Mouse (Mus musculus) forebrain, embryonic 14.5 days (tissue): Measurements from ENCODE around the gene Lingo1. TPM values are rescaled to one million over a fixed set of nuclear protein-coding genes. Genes with fewer than 3 reads are reported as not detected.

ENCODE experiments used
- ATAC-seq: fragments of 200-750 bp; cut with Nextera tagmentation; 2 replicates; pipeline ENCODE4 v1.8.0; 2017; ENCODE audit warnings: mild to moderate bottlenecking, moderate library complexity
- DNase-seq: peaks from one replicate; pipeline ENCODE4 v3.0.0-alpha.2; 2015; ENCODE audit warnings: low spot score
- H3K27ac ChIP-seq: fragments of 300-500 bp; sonication (generic); 2 replicates; pipeline ENCODE4 v1.5.1; 2014; ENCODE audit warnings: low read depth, mild to moderate bottlenecking, control low read depth, low read length, moderate library complexity
- H3K27me3 ChIP-seq: fragments of 300-500 bp; sonication (generic); replicated peaks from 2 replicates; pipeline ENCODE4 v1.6.1; 2014; ENCODE audit warnings: low read length, control low read depth, mixed read lengths; ENCODE audit not compliant: control insufficient read depth, insufficient read depth
- H3K36me3 ChIP-seq: fragments of 300-500 bp; sonication (generic); 2 replicates; pipeline ENCODE4 v1.6.1; 2014; ENCODE audit warnings: low read length, control low read depth; ENCODE audit not compliant: control insufficient read depth, insufficient read depth
- H3K4me1 ChIP-seq: fragments of 300-500 bp; sonication (generic); 2 replicates; pipeline ENCODE4 v1.6.1; 2014; ENCODE audit warnings: antibody characterized with exemption, low read length, control low read depth; ENCODE audit not compliant: control insufficient read depth, insufficient read depth
- H3K4me2 ChIP-seq: fragments of 300-500 bp; sonication (generic); 2 replicates; pipeline ENCODE4 v1.6.1; 2014; ENCODE audit warnings: mild to moderate bottlenecking, control low read depth, low read length
- H3K4me3 ChIP-seq: fragments of 300-500 bp; sonication (generic); 2 replicates; pipeline ENCODE4 v1.5.1; 2014; ENCODE audit warnings: low read depth, low read length, control low read depth
- H3K9ac ChIP-seq: fragments of 300-500 bp; sonication (generic); 2 replicates; pipeline ENCODE4 v1.6.1; 2014; ENCODE audit warnings: mild to moderate bottlenecking, low read length, control low read depth, moderate library complexity
- H3K9me3 ChIP-seq: fragments of 300-500 bp; sonication (generic); replicated peaks from 2 replicates; pipeline ENCODE4 v1.6.1; 2016; ENCODE audit warnings: low read length, control low read depth, mixed read lengths; ENCODE audit not compliant: control insufficient read depth
- WGBS: fragments of 180-500 bp; shearing (Covaris S2); extraction: QIAGEN DNeasy Blood & Tissue Kit; methylation state at CpG from one replicate; pipeline ENCODE4 v1.1.7; 2014; 5-methylcytosine and 5-hydroxymethylcytosine counted together
- polyA plus RNA-seq: library from polyadenylated mRNA; unstranded; fragments of >200 nt; fragmentation: Nextera tagmentation; extraction: Ambion mirVana; gene quantifications from 2 replicates; pipeline ENCODE4 v1.2.1, GENCODE M21; 2014

The Lingo1 gene
- polyA plus RNA-seq, 1 experiment from 2014 or later, result 19.0 TPM

DNA sequence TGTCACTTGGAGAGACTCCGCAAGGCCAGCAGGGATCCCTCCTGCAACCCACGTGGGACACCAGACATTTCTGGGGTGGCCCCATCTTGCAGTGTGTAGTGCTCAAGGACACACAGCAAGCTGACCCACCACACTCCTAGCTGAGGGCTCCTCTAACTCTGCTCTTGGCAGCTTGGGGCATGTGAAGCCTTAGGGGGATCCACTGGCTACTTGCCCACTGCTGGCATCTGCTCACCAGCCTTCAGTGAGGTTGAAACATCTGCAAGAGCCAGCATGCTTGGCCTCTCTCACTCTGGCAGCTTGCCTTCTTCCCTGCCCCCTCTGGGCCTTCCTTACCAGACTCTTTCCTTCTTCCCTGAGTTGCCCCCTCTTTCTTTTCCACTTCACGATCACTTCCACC is 94.9 kb downstream of the Lingo1 start:
- H3K36me3 ChIP-seq, result no peaks in the 10 kb centered on the region
- H3K9ac ChIP-seq, result no peak overlapping the region
- H3K27me3 ChIP-seq, result no peaks in the 10 kb centered on the region
- no peaks in the 10 kb centered on the region for H3K9me3 ChIP-seq
- WGBS, result 32% methylated on average over 3 of the region's 3 CpGs
- ATAC-seq (peak; percentile 51), DNase-seq (peak; percentile 74)
- no peak overlapping the region for H3K4me3 ChIP-seq
- H3K4me1 ChIP-seq, result peaks cover 14% of the 10 kb centered on the region
- no peak overlapping the region for H3K27ac ChIP-seq
- no peak overlapping the region for H3K4me2 ChIP-seq

DNA sequence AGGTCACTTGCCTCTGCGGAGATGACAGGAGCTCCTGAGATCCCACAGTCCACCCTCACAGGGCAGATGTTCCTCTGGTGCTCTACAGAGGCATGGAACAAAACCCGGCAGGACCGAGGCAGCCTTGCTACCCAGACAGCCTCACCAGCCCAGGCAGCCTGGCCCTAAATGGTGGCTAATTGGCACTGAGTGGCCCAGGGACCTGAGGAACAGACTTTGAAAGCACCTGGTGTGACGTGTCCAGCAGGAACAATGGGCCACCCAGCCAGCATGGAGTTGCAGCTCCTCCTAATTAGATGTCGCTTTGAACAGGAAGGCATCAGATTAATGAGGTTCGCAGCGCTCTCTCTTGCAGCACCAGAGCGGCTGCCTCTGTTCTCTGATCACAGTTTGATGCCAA is 95.4 kb downstream of the Lingo1 start:
- no peak overlapping the region for H3K4me3 ChIP-seq
- H3K27ac ChIP-seq, result no peak overlapping the region
- peak; percentile 54 for ATAC-seq
- 17% methylated on average over 8 of the region's 8 CpGs for WGBS
- H3K4me1 ChIP-seq, result peaks cover 14% of the 10 kb centered on the region
- no peaks in the 10 kb centered on the region for H3K9me3 ChIP-seq
- H3K36me3 ChIP-seq, result no peaks in the 10 kb centered on the region
- H3K4me2 ChIP-seq, result no peak overlapping the region
- peak; percentile 61 for DNase-seq
- H3K27me3 ChIP-seq, result no peaks in the 10 kb centered on the region
- H3K9ac ChIP-seq, result no peak overlapping the region

DNA sequence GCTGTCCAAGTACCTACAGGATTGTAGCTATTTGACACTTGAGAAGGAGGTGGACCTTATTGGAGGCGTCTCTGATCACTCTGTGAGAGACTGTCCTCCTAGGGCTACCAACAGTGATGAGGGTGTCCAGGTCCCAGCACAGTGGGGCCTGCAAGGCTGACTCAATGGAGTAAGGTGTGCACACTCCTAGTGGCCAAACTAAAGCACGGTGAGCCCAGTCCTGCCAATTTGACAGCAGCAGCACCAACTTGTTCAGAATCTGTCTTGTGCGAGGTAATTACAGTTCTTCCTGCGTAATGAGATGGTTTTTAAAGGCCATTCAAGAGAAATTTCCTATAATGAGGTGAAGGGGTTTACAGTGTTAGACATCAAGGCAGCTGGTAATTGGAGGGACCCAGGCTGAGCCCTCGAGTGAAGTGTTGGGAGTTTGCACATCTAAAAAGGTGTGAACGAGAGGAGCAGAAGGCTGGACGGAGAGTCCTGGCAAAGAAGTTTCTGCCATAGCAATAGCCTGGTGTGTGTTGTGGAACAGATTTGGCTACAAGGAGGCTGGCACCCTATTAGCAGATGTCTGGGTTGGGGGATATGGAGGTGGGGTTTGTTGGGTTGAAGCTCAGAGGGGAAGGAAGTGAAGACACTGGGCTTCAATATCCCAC is 97.4 kb downstream of the Lingo1 start:
- Histone ChIP-seq H3K9me3 (no peaks in the 10 kb centered on the region), H3K4me3 (no peak overlapping the region), H3K27ac (no peak overlapping the region), H3K4me2 (no peak overlapping the region), H3K4me1 (peaks cover 14% of the 10 kb centered on the region), H3K9ac (no peak overlapping the region), H3K36me3 (no peaks in the 10 kb centered on the region), H3K27me3 (no peaks in the 10 kb centered on the region)
- peak; percentile 82 for DNase-seq
- 39% methylated on average over 7 of the region's 7 CpGs for WGBS
- ATAC-seq, result peak; percentile 79

DNA sequence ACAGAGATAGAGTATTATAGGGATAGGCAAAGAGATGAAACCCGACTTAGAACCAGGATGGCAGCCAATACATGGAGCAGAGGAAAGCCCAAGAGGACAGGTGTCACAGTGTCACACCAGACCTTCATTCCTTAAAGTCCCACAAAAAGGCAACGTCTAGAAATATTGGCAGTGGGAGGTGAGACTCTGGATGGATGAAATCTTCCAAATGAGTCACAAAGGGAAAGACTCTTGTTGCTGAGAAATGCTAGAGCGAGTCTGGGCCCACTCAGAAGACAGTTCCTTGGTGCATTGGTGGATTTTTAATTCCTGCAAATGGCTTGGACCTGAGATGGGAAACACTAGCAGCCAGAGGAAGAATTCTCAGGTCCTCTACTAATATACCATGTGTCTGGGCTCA is 102.2 kb downstream of the Lingo1 start:
- H3K27me3 ChIP-seq, result no peaks in the 10 kb centered on the region
- WGBS, result 81% methylated on average over 3 of the region's 3 CpGs

DNA sequence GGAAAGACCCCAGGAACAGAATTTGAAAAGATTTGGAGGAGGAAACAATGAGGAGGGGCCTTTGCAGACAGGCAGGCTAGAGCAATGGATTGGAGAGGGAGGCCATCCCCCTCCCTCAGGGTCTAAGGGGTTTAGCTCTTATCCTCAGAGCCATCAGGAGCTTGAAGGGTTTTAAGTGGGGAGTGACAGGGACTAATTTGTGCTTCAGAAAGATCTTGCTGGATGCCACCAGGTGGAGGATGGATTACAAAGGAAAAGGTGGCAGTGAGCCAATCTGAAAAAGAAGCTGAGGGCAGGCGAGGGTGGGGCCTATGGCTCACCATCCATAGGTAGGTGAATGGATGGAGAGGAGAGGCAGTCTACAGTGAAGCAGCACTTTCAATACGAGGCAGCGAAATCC is 105.0 kb downstream of the Lingo1 start:
- 58% methylated on average over 3 of the region's 3 CpGs for WGBS
- Histone ChIP-seq H3K9ac (no peak overlapping the region), H3K4me2 (no peak overlapping the region), H3K9me3 (no peaks in the 10 kb centered on the region), H3K36me3 (no peaks in the 10 kb centered on the region), H3K27me3 (no peaks in the 10 kb centered on the region), H3K4me1 (peaks cover 18% of the 10 kb centered on the region), H3K27ac (no peak overlapping the region), H3K4me3 (no peak overlapping the region)
- no peak for ATAC-seq
- DNase-seq, result no peak

More for the DNA sequence above, 102.2 kb downstream of the Lingo1 start:
- no peaks in the 10 kb centered on the region for H3K36me3 ChIP-seq
- H3K9me3 ChIP-seq, result no peaks in the 10 kb centered on the region
- peaks cover 7% of the 10 kb centered on the region for H3K4me1 ChIP-seq
- ATAC-seq (no peak), DNase-seq (no peak)
- H3K9ac ChIP-seq, result no peak overlapping the region
- H3K4me3 ChIP-seq, result no peak overlapping the region
- no peak overlapping the region for H3K27ac ChIP-seq
- H3K4me2 ChIP-seq, result no peak overlapping the region

DNA sequence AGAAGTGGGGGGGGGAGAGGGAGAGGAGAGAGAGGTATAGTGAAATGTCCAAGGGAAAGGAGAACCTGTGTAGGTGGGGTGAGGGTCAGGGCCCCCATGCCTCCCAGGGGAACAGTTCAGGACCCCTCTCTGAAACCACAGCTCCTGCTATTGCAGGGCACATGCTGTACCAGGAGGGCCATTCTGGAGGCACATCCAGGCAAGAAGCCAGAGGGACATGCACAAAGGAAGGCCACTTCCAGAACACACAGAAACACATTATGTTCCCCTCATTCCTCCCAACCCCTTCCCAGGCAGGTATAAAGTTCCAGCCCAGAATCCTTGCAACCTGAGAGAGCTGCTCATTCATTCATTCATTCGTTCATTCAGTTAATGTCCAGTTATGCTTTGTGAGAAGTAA is 105.6 kb downstream of the Lingo1 start:
- Histone ChIP-seq H3K27me3 (no peaks in the 10 kb centered on the region), H3K4me3 (no peak overlapping the region), H3K4me2 (no peak overlapping the region), H3K27ac (no peak overlapping the region), H3K36me3 (no peaks in the 10 kb centered on the region), H3K9ac (no peak overlapping the region), H3K4me1 (peaks cover 18% of the 10 kb centered on the region), H3K9me3 (no peaks in the 10 kb centered on the region)
- WGBS, result 68% methylated on average over 1 of the region's 1 CpGs
- ATAC-seq (no peak), DNase-seq (no peak)

DNA sequence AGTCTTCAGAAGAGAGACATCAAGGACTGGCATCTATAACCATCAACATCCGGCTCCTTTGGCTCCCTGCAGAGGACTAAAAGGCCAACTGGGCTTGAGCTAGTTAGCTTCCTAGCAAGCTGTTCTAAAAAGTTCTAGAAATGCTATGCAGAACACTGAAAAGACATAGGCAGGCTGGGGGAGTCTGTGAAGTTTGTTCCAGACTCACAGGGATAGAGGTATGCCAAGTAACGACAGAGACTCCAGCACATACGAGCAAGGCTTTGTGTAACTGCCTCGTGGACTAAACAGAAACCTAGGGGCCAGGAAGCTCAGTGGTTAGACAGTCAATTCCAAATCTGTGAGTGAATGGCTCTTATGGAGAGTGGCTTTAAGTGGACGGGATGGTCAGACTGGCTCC is 108.8 kb downstream of the Lingo1 start:
- DNase-seq, result no peak
- Histone ChIP-seq H3K4me1 (peaks cover 25% of the 10 kb centered on the region), H3K27ac (no peak overlapping the region), H3K4me2 (no peak overlapping the region), H3K9ac (no peak overlapping the region), H3K4me3 (no peak overlapping the region), H3K36me3 (no peaks in the 10 kb centered on the region), H3K27me3 (0 out of 2 replicates have a peak, but pooled peaks cover 5% of the 10 kb centered on the region), H3K9me3 (no peaks in the 10 kb centered on the region)
- ATAC-seq, result no peak
- 77% methylated on average over 5 of the region's 5 CpGs for WGBS

DNA sequence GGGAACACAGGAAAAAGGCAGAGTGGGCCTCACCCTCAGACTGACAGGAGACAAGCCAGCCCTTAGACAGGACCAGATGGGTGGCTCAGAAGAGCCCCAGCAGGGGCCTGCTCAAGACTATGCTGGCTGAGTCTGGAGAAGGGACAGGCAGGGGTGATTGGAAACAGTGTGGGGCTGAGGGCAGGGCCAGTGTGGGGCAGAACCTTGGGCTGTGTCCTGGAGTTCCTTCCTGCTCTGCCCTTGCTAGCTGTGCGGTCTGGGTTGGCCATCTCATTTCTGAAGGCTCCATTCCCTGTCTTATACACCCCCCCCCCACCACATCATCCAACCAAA is 109.2 kb downstream of the Lingo1 start:
- Histone ChIP-seq H3K4me1 (peaks cover 25% of the 10 kb centered on the region), H3K27ac (no peak overlapping the region), H3K27me3 (0 out of 2 replicates have a peak, but pooled peaks cover 5% of the 10 kb centered on the region), H3K9ac (0 out of 2 replicates have a peak overlapping the region, but pooled peaks have one; percentile 25), H3K36me3 (no peaks in the 10 kb centered on the region), H3K4me2 (no peak overlapping the region), H3K9me3 (no peaks in the 10 kb centered on the region), H3K4me3 (no peak overlapping the region)
- WGBS, result 80% methylated on average over 1 of the region's 1 CpGs
- ATAC-seq (0 out of 2 replicates have a peak, but pooled peaks have one; percentile 30), DNase-seq (no peak)

DNA sequence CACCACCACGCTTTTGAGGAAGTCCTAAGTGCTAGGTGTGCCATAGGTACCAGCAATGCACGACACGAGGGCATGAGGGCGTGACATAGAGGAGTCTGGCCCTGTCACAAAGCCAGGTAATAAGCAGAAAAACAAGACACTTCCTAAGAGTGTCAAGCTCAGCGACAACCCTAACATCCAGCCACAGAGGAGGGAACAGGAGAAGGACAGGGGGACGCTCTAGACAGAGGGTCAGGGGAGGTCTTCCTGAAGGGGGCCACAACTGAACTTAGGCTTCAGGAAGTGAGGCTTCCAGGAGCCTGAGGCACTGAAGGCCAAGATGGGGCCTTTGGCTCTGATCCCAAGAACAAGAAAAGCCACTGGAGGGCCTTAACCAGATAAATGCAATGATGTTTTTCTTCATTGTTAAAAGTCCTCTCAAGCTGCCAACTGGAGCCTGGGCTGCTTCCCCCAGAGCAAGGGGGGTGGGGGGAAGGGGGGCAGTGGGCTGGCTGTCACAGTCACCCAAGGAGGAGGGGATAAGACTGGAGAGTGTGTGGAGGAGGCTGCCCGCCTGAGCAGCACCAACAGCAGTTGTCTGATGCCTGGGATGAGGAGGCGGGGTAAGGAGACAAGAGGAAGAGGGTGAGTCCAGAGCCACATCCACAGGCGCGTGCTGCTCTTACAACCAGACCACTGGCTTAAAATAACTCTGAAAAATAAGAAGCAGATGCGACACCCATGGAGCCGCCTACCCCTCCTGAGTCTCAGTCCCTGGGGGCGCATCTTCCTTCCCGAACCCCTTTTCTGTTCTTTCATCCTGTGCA is 109.7 kb downstream of the Lingo1 start:
- ATAC-seq, result peak; percentile 85
- H3K9ac ChIP-seq, result 0 out of 2 replicates have a peak overlapping the region, but pooled peaks have one; percentile 25
- H3K27me3 ChIP-seq, result 0 out of 2 replicates have a peak, but pooled peaks cover 5% of the 10 kb centered on the region
- no peak overlapping the region for H3K4me2 ChIP-seq
- no peak overlapping the region for H3K4me3 ChIP-seq
- no peaks in the 10 kb centered on the region for H3K9me3 ChIP-seq
- DNase-seq, result peak; percentile 59
- H3K4me1 ChIP-seq, result peaks cover 25% of the 10 kb centered on the region
- no peaks in the 10 kb centered on the region for H3K36me3 ChIP-seq
- 62% methylated on average over 14 of the region's 14 CpGs for WGBS
- H3K27ac ChIP-seq, result 0 out of 2 replicates have a peak overlapping the region, but pooled peaks have one; percentile 45
